Mouse (Mus musculus) olfactory bulb, adult 2 months (tissue): ENCODE results near the gene Pfkfb2. TPM values are rescaled to one million over a fixed set of nuclear protein-coding genes. Genes with fewer than 3 reads are reported as not detected.

Experiments
- H3K27ac ChIP-seq: fragments of 200-500 bp; 2 replicates; pipeline ENCODE4 v1.5.1; 2012; ENCODE audit warnings: low read depth, low read length; ENCODE audit not compliant: insufficient read depth
- H3K4me1 ChIP-seq: fragments of 200-500 bp; 2 replicates; pipeline ENCODE4 v1.6.1; 2012; ENCODE audit warnings: low read length; ENCODE audit not compliant: control insufficient read depth, insufficient read depth
- H3K4me3 ChIP-seq: fragments of 200-500 bp; 2 replicates; pipeline ENCODE4 v1.5.1; 2012; ENCODE audit warnings: mild to moderate bottlenecking, low read depth, low read length, moderate library complexity; ENCODE audit not compliant: insufficient read depth
- CTCF ChIP-seq: fragments of 200-500 bp; IDR thresholded peaks from 2 replicates; pipeline ENCODE4 v1.5.1; 2012; ENCODE audit warnings: low read depth, mild to moderate bottlenecking, low read length, moderate library complexity; ENCODE audit not compliant: insufficient read depth
- POLR2A ChIP-seq: fragments of 200-500 bp; IDR thresholded peaks from 2 replicates; pipeline ENCODE4 v1.6.1; 2012; ENCODE audit warnings: mild to moderate bottlenecking, low read depth, low read length, moderate library complexity; ENCODE audit not compliant: insufficient read depth
- WGBS: fragments of 180-500 bp; shearing (Covaris S2); methylation state at CpG from one replicate; pipeline ENCODE4 v1.1.7; 2018; 5-methylcytosine and 5-hydroxymethylcytosine counted together
- polyA plus RNA-seq: library from polyadenylated mRNA; stranded (reverse); fragments of >200 nt; gene quantifications from 2 replicates; pipeline ENCODE4 v1.2.4, GENCODE M21; 2012; ENCODE audit warnings: low replicate concordance; ENCODE audit not compliant: missing spikeins, insufficient read depth, insufficient read length

Gene Pfkfb2
- polyA plus RNA-seq, 1 experiment = not detected

DNA sequence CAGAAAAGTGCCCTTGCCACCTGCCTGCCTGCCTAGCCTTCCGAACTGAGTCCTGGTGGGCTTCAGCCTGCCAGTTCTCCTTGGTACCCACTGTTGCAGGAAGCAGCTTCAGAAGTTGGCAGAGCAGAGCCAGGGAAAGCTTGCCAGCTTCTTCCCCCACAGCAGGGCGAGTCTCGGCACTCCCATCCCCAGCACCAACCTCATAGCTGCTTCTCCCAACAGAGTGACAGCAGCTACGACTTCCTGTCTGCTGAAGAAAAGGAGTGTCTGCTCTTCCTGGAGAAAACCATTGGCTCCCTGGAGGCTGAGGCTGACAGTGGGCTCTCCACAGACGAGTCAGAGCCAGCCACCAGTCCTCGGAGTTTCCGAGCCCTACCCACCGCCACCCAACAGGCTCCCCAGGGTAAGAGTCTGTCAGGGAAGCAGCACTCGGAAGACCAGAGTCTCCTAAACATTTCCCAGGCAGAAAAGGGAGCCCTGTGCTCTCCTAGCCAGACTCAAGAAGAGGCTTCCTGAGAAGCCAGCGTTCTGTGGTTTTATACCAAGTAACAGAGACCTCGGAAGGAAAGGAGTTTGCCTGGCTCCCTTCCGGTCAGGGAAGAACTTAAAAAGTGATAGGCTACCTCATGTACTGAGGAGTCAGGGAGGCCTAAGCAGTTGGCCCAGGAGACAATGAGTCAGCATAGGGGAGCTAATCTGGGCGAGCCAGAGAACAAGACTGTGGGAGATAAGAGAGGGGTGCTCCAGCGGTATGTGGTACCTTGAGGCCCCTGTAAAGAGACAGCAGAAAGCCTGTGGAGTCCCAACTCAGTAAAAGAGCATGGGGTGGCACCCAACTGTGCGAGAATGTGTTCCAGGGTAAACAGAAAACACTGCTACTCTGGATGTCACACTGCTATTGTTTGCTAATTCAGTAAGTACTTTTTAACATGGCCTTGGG is 12.0 kb upstream of the Pfkfb2 start:
- H3K4me1 ChIP-seq = no peaks in the 10 kb centered on the region
- H3K4me3 ChIP-seq = no peak overlapping the region
- WGBS = 51% methylated on average over 15 of the region's 15 CpGs
- H3K27ac ChIP-seq = no peak overlapping the region
- TF ChIP-seq CTCF = no peak
- TF ChIP-seq POLR2A = no peak

DNA sequence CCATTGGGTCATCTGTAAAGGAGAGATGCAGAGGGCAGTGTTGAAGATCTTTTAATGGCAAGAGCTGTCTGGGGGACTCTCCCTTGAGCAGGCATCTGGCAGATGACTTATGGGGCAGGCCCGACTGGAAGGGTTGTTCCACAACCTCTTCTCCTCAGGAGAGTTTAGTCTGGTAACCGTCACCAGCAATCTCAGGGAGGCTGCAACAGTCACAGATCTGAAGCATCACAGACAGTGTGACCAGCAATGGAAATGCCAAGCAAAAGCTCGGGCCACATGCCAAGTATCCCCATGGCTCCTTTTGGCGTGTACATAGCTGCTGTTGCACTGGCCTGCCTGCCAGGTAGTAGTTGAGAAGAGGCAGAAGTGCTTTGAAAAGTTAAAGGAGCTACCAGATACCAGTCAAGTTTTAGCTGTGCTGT is 11.2 kb upstream of the Pfkfb2 start:
- Histone ChIP-seq H3K4me3 (no peak overlapping the region), H3K27ac (no peak overlapping the region), H3K4me1 (no peaks in the 10 kb centered on the region)
- TF ChIP-seq POLR2A (no peak), CTCF (no peak)
- WGBS = 73% methylated on average over 4 of the region's 4 CpGs

DNA sequence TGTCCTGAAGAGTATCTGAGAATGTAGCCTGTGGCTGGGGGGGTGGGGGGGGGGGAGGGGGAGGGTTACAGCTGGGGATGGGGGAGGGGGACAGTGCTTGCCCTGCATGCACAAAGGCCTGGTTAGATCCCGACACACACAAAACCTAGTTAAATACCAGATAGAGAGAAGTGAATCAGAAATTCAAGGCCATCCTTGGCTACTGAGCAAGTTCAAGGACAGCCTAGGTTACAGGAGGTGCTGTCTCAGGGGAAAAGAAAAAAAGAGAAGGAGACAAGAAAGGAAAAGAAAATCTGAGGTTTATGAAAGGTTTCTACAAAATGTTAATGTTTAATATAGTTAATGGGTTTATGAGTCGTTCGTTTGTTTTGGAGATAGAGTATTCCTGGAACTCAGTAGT is 10.6 kb upstream of the Pfkfb2 start:
- no peaks in the 10 kb centered on the region for H3K4me1 ChIP-seq
- 83% methylated on average over 3 of the region's 3 CpGs for WGBS
- TF ChIP-seq POLR2A (no peak), CTCF (no peak)
- no peak overlapping the region for H3K27ac ChIP-seq
- no peak overlapping the region for H3K4me3 ChIP-seq

DNA sequence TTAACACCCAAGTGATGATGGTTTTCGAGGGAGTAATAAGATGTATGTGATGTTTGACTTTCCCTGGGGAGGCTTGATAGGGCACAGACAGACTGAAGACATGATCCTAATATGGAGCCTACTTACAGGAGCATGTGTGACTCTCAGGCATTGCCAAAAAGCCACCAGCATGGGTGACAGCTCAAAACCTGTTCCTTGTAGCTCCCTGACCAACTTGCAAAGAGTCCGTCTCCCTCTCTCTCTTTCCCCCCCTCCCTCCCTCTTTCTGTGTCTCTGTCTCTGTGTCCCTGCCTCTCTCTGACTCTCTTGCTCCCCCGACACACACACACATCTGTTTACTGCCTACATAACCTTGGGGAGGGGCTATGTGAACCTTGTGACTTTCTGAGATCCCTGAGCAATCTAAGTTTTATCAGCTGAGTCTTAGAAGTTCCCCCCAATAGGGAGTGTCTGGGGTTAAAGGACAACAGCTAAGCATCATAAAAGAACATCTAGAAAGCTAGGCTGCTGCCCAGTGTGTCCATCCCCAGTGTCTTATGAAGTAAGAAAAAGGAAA is 9.6 kb upstream of the Pfkfb2 start:
- TF ChIP-seq POLR2A (no peak), CTCF (no peak)

DNA sequence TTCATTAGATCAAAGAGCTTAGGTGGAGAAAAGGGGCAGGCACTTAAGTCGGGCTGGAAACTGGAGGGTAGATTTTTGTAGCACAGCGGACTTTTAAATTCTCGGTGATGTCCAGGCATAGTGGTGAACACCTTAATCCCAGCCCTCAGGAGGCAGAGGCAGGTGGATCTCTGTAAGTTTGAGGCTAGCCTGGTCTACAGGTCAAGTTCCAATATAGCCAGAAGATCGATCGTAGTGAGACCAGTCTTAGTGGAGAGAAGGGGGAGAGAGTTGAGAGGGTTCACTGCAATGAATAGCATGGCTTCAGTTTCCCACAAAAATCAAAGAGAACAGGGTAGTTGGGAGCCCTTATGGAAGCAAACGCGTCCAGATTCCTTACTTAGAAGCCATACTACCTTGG is 8.9 kb upstream of the Pfkfb2 start:
- Histone ChIP-seq H3K4me1 (no peaks in the 10 kb centered on the region), H3K27ac (no peak overlapping the region), H3K4me3 (no peak overlapping the region)
- WGBS = 96% methylated on average over 7 of the region's 7 CpGs
- TF ChIP-seq CTCF (no peak), POLR2A (no peak)

More for the DNA sequence above, 9.6 kb upstream of the Pfkfb2 start:
- Histone ChIP-seq H3K4me3 (no peak overlapping the region), H3K4me1 (no peaks in the 10 kb centered on the region), H3K27ac (no peak overlapping the region)
- 94% methylated on average over 3 of the region's 3 CpGs for WGBS

DNA sequence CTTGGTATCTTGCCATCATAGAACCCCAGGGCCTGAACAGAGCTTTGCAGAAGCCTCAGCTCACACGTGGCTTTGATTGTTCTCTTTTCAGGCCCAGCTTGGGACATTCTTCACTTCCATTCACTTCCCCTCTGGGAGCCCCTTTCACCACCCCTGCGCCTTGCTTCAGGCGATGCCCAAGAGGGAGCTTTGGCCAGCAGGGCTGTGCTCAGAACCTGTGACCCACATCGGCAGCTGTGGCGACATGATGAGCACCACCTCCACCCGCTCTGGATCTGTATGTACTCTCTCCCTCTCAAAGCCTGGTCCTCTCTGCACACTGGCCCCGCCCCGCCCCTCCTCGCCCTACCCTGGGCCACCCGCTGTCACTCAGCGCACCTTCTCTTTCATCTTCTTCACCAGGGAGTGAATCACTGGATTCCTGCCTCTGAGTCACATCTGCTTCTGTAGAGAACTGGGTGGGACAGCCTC is 8.4 kb upstream of the Pfkfb2 start:
- TF ChIP-seq POLR2A = no peak
- TF ChIP-seq CTCF = no peak
- no peak overlapping the region for H3K27ac ChIP-seq
- 53% methylated on average over 11 of the region's 11 CpGs for WGBS
- H3K4me3 ChIP-seq = no peak overlapping the region
- no peaks in the 10 kb centered on the region for H3K4me1 ChIP-seq

DNA sequence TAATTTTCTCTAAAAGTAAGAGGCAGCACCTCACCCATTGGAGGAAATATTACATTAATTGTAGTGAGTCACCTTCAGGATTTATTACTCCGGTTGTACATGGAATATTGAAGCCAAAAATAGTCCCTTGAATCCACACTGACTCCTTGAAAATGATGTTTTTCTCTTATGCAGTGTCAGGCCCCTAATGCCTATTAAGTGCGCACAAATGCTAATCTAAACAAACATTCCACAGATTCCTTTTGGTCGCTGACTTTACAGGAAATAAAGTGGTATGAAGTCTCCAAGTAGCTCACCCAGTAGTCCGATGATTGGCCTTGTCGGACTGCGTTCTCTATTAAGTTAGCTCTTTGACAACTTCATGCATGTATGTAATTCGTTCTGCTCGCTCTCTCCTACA is 5.8 kb upstream of the Pfkfb2 start:
- no peak for TF ChIP-seq CTCF
- no peak for TF ChIP-seq POLR2A

DNA sequence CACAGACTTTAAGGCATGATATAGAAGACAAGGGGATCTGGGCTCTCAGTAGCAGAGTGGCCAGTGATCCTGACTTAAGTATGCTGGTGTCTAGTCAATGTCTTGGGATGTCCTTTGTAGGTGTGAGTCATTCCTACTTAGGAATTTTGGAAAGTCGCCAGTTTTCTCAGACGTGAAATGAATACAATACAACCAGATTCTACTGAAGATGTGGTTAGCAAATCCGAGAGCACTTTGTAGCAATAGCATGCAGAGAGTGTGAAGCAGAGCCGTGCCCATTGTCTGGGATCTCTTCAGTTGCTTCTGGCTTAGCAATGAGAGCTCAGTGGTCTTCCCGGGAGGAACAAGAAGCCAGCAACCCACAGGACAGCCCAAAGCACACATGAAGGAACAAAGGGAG is 5.4 kb upstream of the Pfkfb2 start:
- Histone ChIP-seq H3K4me3 (no peak overlapping the region), H3K4me1 (peaks cover 2% of the 10 kb centered on the region; the same call in 1 of the 2 replicates), H3K27ac (no peak overlapping the region)
- TF ChIP-seq POLR2A = no peak
- TF ChIP-seq CTCF = no peak
- WGBS = 43% methylated on average over 5 of the region's 5 CpGs

More for the DNA sequence above, 5.8 kb upstream of the Pfkfb2 start:
- 77% methylated on average over 8 of the region's 8 CpGs for WGBS
- Histone ChIP-seq H3K27ac (no peak overlapping the region), H3K4me1 (peaks cover 2% of the 10 kb centered on the region; the same call in 1 of the 2 replicates), H3K4me3 (no peak overlapping the region)

DNA sequence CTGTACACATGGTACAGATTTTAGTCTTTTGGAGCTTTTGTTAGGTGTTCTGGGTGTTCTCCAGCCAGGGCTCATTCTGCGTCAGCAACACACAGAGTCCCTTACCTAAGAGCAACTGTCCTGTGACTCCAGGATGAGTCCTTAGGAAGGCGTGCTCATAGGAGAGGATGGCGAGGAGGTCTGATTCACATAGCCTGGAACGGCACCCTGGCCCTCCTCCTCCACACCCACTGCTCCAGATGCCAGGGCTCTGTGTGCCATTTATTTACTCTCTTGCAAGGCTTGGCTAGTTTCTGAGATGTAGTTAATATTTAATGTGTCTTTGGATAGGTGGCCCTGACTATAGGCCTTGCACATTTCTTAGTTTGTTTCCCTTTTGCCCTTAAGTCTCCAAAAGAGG is 4.6 kb upstream of the Pfkfb2 start:
- no peak overlapping the region for H3K27ac ChIP-seq
- H3K4me1 ChIP-seq = peaks cover 2% of the 10 kb centered on the region; the same call in 1 of the 2 replicates
- no peak overlapping the region for H3K4me3 ChIP-seq
- TF ChIP-seq CTCF = no peak
- TF ChIP-seq POLR2A = no peak
- 41% methylated on average over 4 of the region's 4 CpGs for WGBS
